20 mouse cellular contexts compared by ENCODE assay signal in the genomic region with DNA sequence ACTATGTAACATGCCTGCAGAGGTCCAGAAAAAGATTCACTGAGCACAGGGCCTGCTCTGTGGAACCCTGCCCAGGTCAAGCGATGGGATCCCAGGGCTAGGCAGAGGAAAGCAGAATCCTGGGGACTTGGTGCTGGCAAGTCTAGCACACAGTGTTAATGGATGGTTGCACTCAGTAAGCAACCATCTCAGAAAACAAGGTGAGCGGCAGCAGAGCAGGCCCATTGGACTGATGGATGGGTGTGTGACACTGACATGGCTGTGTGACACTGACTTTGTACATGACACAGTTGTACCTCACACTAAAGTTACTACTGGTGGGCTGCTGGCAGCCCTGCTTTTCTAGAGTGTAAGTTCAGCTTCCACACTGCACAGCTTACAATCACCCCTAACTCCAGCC.
DNase-seq lines count a peak whose midpoint lies in the region; ATAC-seq lines count a peak whose summit lies in the region.
"Had no signal": no experiment of that assay in that cellular context is flagged by ENCODE, and none has a peak within 500 bp of the region (broad histone marks: within the 10 kb centered on the region; RNA-seq: fewer than 3 reads in every experiment).

No protein-coding gene starts in this region.

- H3K9me3 ChIP-seq in midbrain, embryonic 11.5 days (ENCODE audit: control insufficient read depth, low read length): no peaks in the 10 kb centered on the region
- no peaks in the 10 kb centered on the region for H3K9me3 ChIP-seq in midbrain, embryonic 16.5 days (replicated peaks; ENCODE audit: control insufficient read depth, low read length, poor library complexity, severe bottlenecking)
- H3K9me3 ChIP-seq: G1E had no signal

- H3K27ac ChIP-seq in midbrain, embryonic 11.5 days (ENCODE audit: low read depth, low read length): no peak overlapping the region
- no peak overlapping the region for H3K27ac ChIP-seq in midbrain, embryonic 16.5 days (ENCODE audit: low read length)

- ATAC-seq in midbrain, embryonic 11.5 days (ENCODE audit: low FRiP score): no peak
- ATAC-seq in midbrain, embryonic 16.5 days: no peak
- ATAC-seq: activated CD4-positive, CD25-positive, alpha-beta regulatory T cell, adult 4 months; CD4-positive, CD25-positive, alpha-beta regulatory T cell, adult 4 months; Patski had no signal

- H3K4me1 ChIP-seq in midbrain, embryonic 11.5 days (ENCODE audit: control insufficient read depth, insufficient read depth, low read length): peaks cover 3% of the 10 kb centered on the region; the same call in 1 of the 2 replicates
- peaks cover 13% of the 10 kb centered on the region for H3K4me1 ChIP-seq in midbrain, embryonic 16.5 days (ENCODE audit: control insufficient read depth, insufficient read depth, low read length)

- H3K4me3 ChIP-seq in midbrain, embryonic 11.5 days (ENCODE audit: low read depth, low read length): no peak overlapping the region
- H3K4me3 ChIP-seq in midbrain, embryonic 16.5 days (ENCODE audit: low read depth, low read length): no peak overlapping the region

- WGBS in midbrain, embryonic 11.5 days: 90% methylated on average over 2 of the region's 2 CpGs
- 98% methylated on average over 2 of the region's 2 CpGs for WGBS in midbrain, embryonic 16.5 days

- peak; percentile 23 for DNase-seq in cerebellum, adult 11-12 months
- no peak for DNase-seq in cerebellum, postnatal 25 days
- peak; percentile 85 for DNase-seq in heart, adult 11 months
- DNase-seq in heart, postnatal 36 days: no peak
- DNase-seq in midbrain, embryonic 11.5 days (ENCODE audit: low spot score, missing footprints): peak; percentile 78
- DNase-seq: adrenal gland, adult 2 months; adrenal gland, adult 8-10 months; adrenal gland, postnatal 10 days; adrenal gland, postnatal 14 days; adrenal gland, postnatal 25 days; adrenal gland, postnatal 36 days; B cell, adult 2 months; cerebellum, adult 11 months; cerebellum, adult 18-20 months; cerebellum, adult 2 months had no signal

- no peak overlapping the region for H3K4me2 ChIP-seq in midbrain, embryonic 11.5 days
- H3K4me2 ChIP-seq in midbrain, embryonic 16.5 days (ENCODE audit: low read length): no peak overlapping the region

- H3K9ac ChIP-seq in midbrain, embryonic 11.5 days (ENCODE audit: low read length): no peak overlapping the region
- no peak overlapping the region for H3K9ac ChIP-seq in midbrain, embryonic 16.5 days (ENCODE audit: low read depth, low read length)

- H3K27me3 ChIP-seq in midbrain, embryonic 11.5 days (ENCODE audit: control insufficient read depth, insufficient read depth, low read length): no peaks in the 10 kb centered on the region
- H3K27me3 ChIP-seq in midbrain, embryonic 16.5 days (ENCODE audit: control insufficient read depth, insufficient read depth, low read depth, low read length): no peaks in the 10 kb centered on the region
- H3K27me3 ChIP-seq: Patski had no signal

- intact Hi-C loops in heart, postnatal 36 days (cut with DNase I): loop anchor here (5.0 kb wide), 1 partner anchor 72 kb away; the partner anchor contains the start of gene Dnajc3

- H3K36me3 ChIP-seq in midbrain, embryonic 11.5 days (ENCODE audit: control insufficient read depth, insufficient read depth, low read length): peaks cover 2% of the 10 kb centered on the region; the same call in 1 of the 2 replicates
- H3K36me3 ChIP-seq in midbrain, embryonic 16.5 days (ENCODE audit: control insufficient read depth, insufficient read depth, low read length): no peaks in the 10 kb centered on the region
- H3K36me3 ChIP-seq: G1E had no signal

Comparison
In these comparisons a context has a peak if more than half of its experiments do, and no peak if none do; other contexts are left out.
1. DNase-seq: peak in cerebellum, adult 11-12 months (single experiment), heart, adult 11 months (single experiment) and midbrain, embryonic 11.5 days (single experiment); none in cerebellum, postnatal 25 days (0 of 2) and heart, postnatal 36 days (0 of 2).